Mouse (Mus musculus) E14TG2a.4 (cell line): ENCODE results near the gene Mettl7a3.

Source experiments
- CTCF ChIP-seq: conservative IDR thresholded peaks from 2 replicates; pipeline ENCODE4 v1.5.1; 2014; ENCODE audit warnings: low read length
- NANOG ChIP-seq: IDR thresholded peaks from 2 replicates; pipeline ENCODE4 v1.6.1; 2014; ENCODE audit warnings: borderline replicate concordance, low read length, mixed read lengths
- POU5F1 ChIP-seq: IDR thresholded peaks from 2 replicates; pipeline ENCODE4 v1.6.1; 2014; ENCODE audit warnings: low read length, borderline replicate concordance

- TF ChIP-seq CTCF, result no peak
- TF ChIP-seq POU5F1, result no peak
- TF ChIP-seq NANOG, result no peak
Measured at GRCm38 (mm10) chr15:100351501-100352060, 16.9 kb downstream of the Mettl7a3 start.
